12 mouse cellular contexts compared by ENCODE assay signal in genomic region chr15:88311158-88311557, GRCm38 (mm10).
"Had no signal": no experiment of that assay in that cellular context is flagged by ENCODE, and none has a peak within 500 bp of the region (broad histone marks: within the 10 kb centered on the region; RNA-seq: fewer than 3 reads in every experiment).

No protein-coding gene starts in this region.

- H3K27ac ChIP-seq: limb, embryonic 12.5 days; liver, embryonic 14.5 days; midbrain, embryonic 15.5 days; neural tube, embryonic 13.5 days had no signal

- ATAC-seq: midbrain, embryonic 15.5 days had no signal

- H3K9me3 ChIP-seq: limb, embryonic 12.5 days; midbrain, embryonic 15.5 days; neural tube, embryonic 13.5 days had no signal

- H3K4me2 ChIP-seq: limb, embryonic 12.5 days; midbrain, embryonic 15.5 days; neural tube, embryonic 13.5 days had no signal

- DNase-seq: kidney, adult 8-10 months; kidney, postnatal 25 days; layer of hippocampus, adult 9-11 months; liver; lung, adult 18-20 months; right cerebral cortex, postnatal 4 days; spleen, adult 18-20 months; thymus, postnatal 36 days had no signal

- H3K27me3 ChIP-seq: limb, embryonic 12.5 days; midbrain, embryonic 15.5 days; neural tube, embryonic 13.5 days had no signal

- H3K4me3 ChIP-seq: limb, embryonic 12.5 days; midbrain, embryonic 15.5 days; neural tube, embryonic 13.5 days had no signal

- H3K36me3 ChIP-seq: limb, embryonic 12.5 days; midbrain, embryonic 15.5 days; neural tube, embryonic 13.5 days had no signal

- H3K9ac ChIP-seq: limb, embryonic 12.5 days; liver, embryonic 14.5 days; midbrain, embryonic 15.5 days; neural tube, embryonic 13.5 days had no signal
